Mouse (Mus musculus) leukemia stem cell, adult 10-12 weeks (primary cell): ENCODE results near the gene Larp1. TPM values are rescaled to one million over a fixed set of nuclear protein-coding genes. Genes with fewer than 3 reads are reported as not detected.

ENCODE experiments used
- polyA plus RNA-seq: library from polyadenylated mRNA; stranded (reverse); fragments of >175 nt; gene quantifications from 2 replicates; pipeline ENCODE4 v1.2.3, GENCODE M21; 2012; ENCODE audit warnings: low replicate concordance

Gene Larp1
- 71.2 and 109 TPM in 2 replicates for polyA plus RNA-seq

GRCm38 (mm10) chr11:58009051-58009515, at the start of gene Larp1:
Gene Larp1 (plus strand): TSS chr11:58009064.

GRCm38 (mm10) chr11:58093021-58093528, 84.2 kb downstream of the Larp1 start, which contains the start of gene Gm12248:
Gene Gm12248 (minus strand): TSS chr11:58093134.

GRCm38 (mm10) chr11:58103697-58104306, 94.9 kb downstream of the Larp1 start, which contains the start of gene Cnot8:
Gene Cnot8 (plus strand): TSS chr11:58104153.

Other genes starting within 250 kb of the Larp1 start
- gene Sap30l, start 207.4 kb upstream of the Larp1 start, polyA plus RNA-seq: 24.3 and 47.3 TPM in 2 replicates
- 0.09 TPM in 1 of 2 replicates, not detected in the other for gene Hand1, start 176.2 kb upstream of the Larp1 start, polyA plus RNA-seq
- gene Gm12248, start 84.1 kb downstream of the Larp1 start, polyA plus RNA-seq: not detected in 2 replicates
- 1.4 and 1.8 TPM in 2 replicates for gene Cnot8, start 95.1 kb downstream of the Larp1 start, polyA plus RNA-seq
- gene Gemin5, start 159.5 kb downstream of the Larp1 start, polyA plus RNA-seq: 5.4 and 15.5 TPM in 2 replicates
- 9.7 and 17.5 TPM in 2 replicates for gene Mrpl22, start 162.6 kb downstream of the Larp1 start, polyA plus RNA-seq
- gene Igtp, start 190.5 kb downstream of the Larp1 start, polyA plus RNA-seq: 3.9 and 13.2 TPM in 2 replicates
- 0.48 and 4.8 TPM in 2 replicates for gene Irgm2, start 190.6 kb downstream of the Larp1 start, polyA plus RNA-seq